Mouse (Mus musculus): ENCODE results near the gene Plp1. TPM values are rescaled to one million over a fixed set of nuclear protein-coding genes. Genes with fewer than 3 reads are reported as not detected.

The Plp1 gene
- 100 to 1,000 TPM; 421 to 726 TPM for total RNA-seq (2021)
- long read RNA-seq, experiment 1, full-length matches to known transcripts, result 577 of 861 reads
- long read RNA-seq, experiment 1, partial matches to known transcripts, result 239 of 861 reads
- long read RNA-seq, experiment 1, other reads (novel, unspliced or antisense), result 45 of 861 reads
- long read RNA-seq, experiment 2, full-length matches to known transcripts, result 212 of 264 reads
- long read RNA-seq, experiment 2, partial matches to known transcripts, result 0 of 264 reads
- long read RNA-seq, experiment 2, other reads (novel, unspliced or antisense), result 52 of 264 reads

- intact Hi-C loops (cut with DNase I), result loop anchor here (5.0 kb wide), 1 partner anchor 60 kb away; no protein-coding TSS in a partner anchor
Observed at GRCm38 (mm10) chrX:136822371-136822770, at the start of gene Plp1. Gene Plp1 (plus strand): TSS chrX:136822671.

GRCm38 (mm10) chrX:136773035-136773434 is 49.4 kb upstream of the Plp1 start:
- intact Hi-C loops (cut with DNase I), result no loop called here
- DNase-seq (ENCODE audit: low spot score in 2 of 2), result no peak

More at GRCm38 (mm10) chrX:136822371-136822770, at the start of gene Plp1:
- DNase-seq (ENCODE audit: low spot score in 2 of 2), result no peak

GRCm38 (mm10) chrX:136778046-136778445 is 44.4 kb upstream of the Plp1 start:
- DNase-seq (ENCODE audit: low spot score in 2 of 2), result no peak
- intact Hi-C loops (cut with DNase I), result no loop called here

- intact Hi-C loops (cut with DNase I), result no loop called here
- DNase-seq (ENCODE audit: low spot score in 2 of 2), result no peak
Observed at GRCm38 (mm10) chrX:136779262-136779661, 43.2 kb upstream of the Plp1 start.

- intact Hi-C loops (cut with DNase I), result no loop called here
- no peak for DNase-seq (ENCODE audit: low spot score in 2 of 2)
Observed at GRCm38 (mm10) chrX:136780041-136780440, 42.4 kb upstream of the Plp1 start, which contains the start of gene Glra4. Gene Glra4 (minus strand): TSS chrX:136780141.

GRCm38 (mm10) chrX:136789446-136789845 is 33.0 kb upstream of the Plp1 start:
- DNase-seq (ENCODE audit: low spot score in 2 of 2), result no peak
- intact Hi-C loops (cut with DNase I), result no loop called here

- intact Hi-C loops (cut with DNase I), result no loop called here
- DNase-seq (ENCODE audit: low spot score in 2 of 2), result no peak
Observed at GRCm38 (mm10) chrX:136797223-136797622, 25.2 kb upstream of the Plp1 start.

- DNase-seq (ENCODE audit: low spot score in 2 of 2), result no peak
- intact Hi-C loops (cut with DNase I), result loop anchor here (5.0 to 10.0 kb wide), 2 partner anchors 57 to 195 kb away; no protein-coding TSS in a partner anchor
Observed at GRCm38 (mm10) chrX:136819752-136820151, 2.7 kb upstream of the Plp1 start.

GRCm38 (mm10) chrX:136820250-136820649 is 2.2 kb upstream of the Plp1 start:
- peak; percentile 84 to 86 for DNase-seq (ENCODE audit: low spot score in 2 of 2)
- intact Hi-C loops (cut with DNase I), result loop anchor here (5.0 kb wide), 1 partner anchor 58 kb away; no protein-coding TSS in a partner anchor

GRCm38 (mm10) chrX:136825016-136825415 is 2.5 kb downstream of the Plp1 start:
- DNase-seq (ENCODE audit: low spot score in 2 of 2), result peak; percentile 16 to 26
- intact Hi-C loops (cut with DNase I), result no loop called here

- no peak for DNase-seq (ENCODE audit: low spot score in 2 of 2)
- intact Hi-C loops (cut with DNase I), result no loop called here
Observed at GRCm38 (mm10) chrX:136828610-136829009, 6.1 kb downstream of the Plp1 start.

- DNase-seq (ENCODE audit: low spot score in 2 of 2), result no peak
- intact Hi-C loops (cut with DNase I), result no loop called here
Observed at GRCm38 (mm10) chrX:136850300-136850699, 27.8 kb downstream of the Plp1 start.

- intact Hi-C loops (cut with DNase I), result no loop called here
- peak; percentile 36 to 50 for DNase-seq (ENCODE audit: low spot score in 2 of 2)
Observed at GRCm38 (mm10) chrX:136868061-136869040, 45.9 kb downstream of the Plp1 start, which contains the start of gene Rab9b. Gene Rab9b (minus strand): TSS chrX:136868755.

Other genes with a start within 250 kb of the Plp1 start
- gene Tceal3, start 231.8 kb upstream of the Plp1 start, total RNA-seq (2021), result 100 to 1,000 TPM; 124 to 129 TPM
- 10 to 100 TPM; 11.5 to 12.6 TPM for gene Tceal1, start 114.7 kb upstream of the Plp1 start, total RNA-seq (2021)
- gene Morf4l2, start 79.0 kb upstream of the Plp1 start, total RNA-seq (2021), result 100 to 1,000 TPM; 363 to 377 TPM
- under 1 TPM in 1 of 2 experiments, not detected in 1; 0.27 TPM for gene Glra4, start 42.5 kb upstream of the Plp1 start, total RNA-seq (2021)
- 10 to 100 TPM; 14.9 to 19.7 TPM for gene Rab9b, start 46.1 kb downstream of the Plp1 start, total RNA-seq (2021)
- not detected for gene H2bfm, start 104.7 kb downstream of the Plp1 start, total RNA-seq (2021)
- 10 to 100 TPM; 13.0 to 33.9 TPM for gene Tmsb15b2, start 152.8 kb downstream of the Plp1 start, total RNA-seq (2021)
- 1 to 10 TPM; 3.6 to 4.3 TPM for gene Tmsb15l, start 154.2 kb downstream of the Plp1 start, total RNA-seq (2021)
- 10 to 100 TPM in 1 of 2 experiments, 1 to 10 TPM in 1; 5.9 to 14.8 TPM for gene Tmsb15b1, start 154.2 kb downstream of the Plp1 start, total RNA-seq (2021)
- 100 to 1,000 TPM; 268 to 273 TPM for gene Zcchc18, start 170.5 kb downstream of the Plp1 start, total RNA-seq (2021)
- gene Slc25a53, start 215.6 kb downstream of the Plp1 start, total RNA-seq (2021), result 10 to 100 TPM; 20.2 to 26.0 TPM
- gene Fam199x, start 226.9 kb downstream of the Plp1 start, total RNA-seq (2021), result 1 to 10 TPM; 8.1 to 9.3 TPM

Measured in left cerebral cortex, postnatal 14 days (tissue).